Mouse (Mus musculus): ENCODE results near the gene Zbtb7b.

GRCm38 (mm10) chr3:89432606-89433005 is 38.0 kb upstream of the Zbtb7b start:
- TF ChIP-seq CTCF (IDR thresholded peaks at IDR 0.05; ENCODE audit: control insufficient read depth, insufficient read depth, low read length) = no peak
- TF ChIP-seq POLR2A (IDR thresholded peaks at IDR 0.05; ENCODE audit: borderline replicate concordance, control insufficient read depth, low read depth, low read length) = no peak

All from bone marrow, adult 2 months (tissue).